Mouse (Mus musculus): ENCODE measurements at regions not wholly inside any gene's neighbourhood (a gene's known extent, or its start where the extent isn't known, plus 50 kb on each side); places are given as distances from the start of the nearest gene placed in this dataset.

GRCm38 (mm10) chr12:91929386-91930054 lies 80.6 kb upstream of the Sel1l start:
- no peak overlapping the region for H3K4me3 ChIP-seq (ENCODE audit: low read length)
- no peaks in the 10 kb centered on the region for H3K36me3 ChIP-seq (ENCODE audit: control insufficient read depth, insufficient read depth, low read length)
- H3K27me3 ChIP-seq (replicated peaks; ENCODE audit: control insufficient read depth, insufficient read depth, low read length) = no peaks in the 10 kb centered on the region
- H3K27ac ChIP-seq (ENCODE audit: low read length) = no peak overlapping the region
- no peak overlapping the region for H3K9ac ChIP-seq (ENCODE audit: low read depth, low read length)
- WGBS = 60% methylated on average over 7 of the region's 7 CpGs
- no peak for ATAC-seq
- H3K9me3 ChIP-seq (ENCODE audit: control insufficient read depth, low read length) = no peaks in the 10 kb centered on the region
- H3K4me2 ChIP-seq (ENCODE audit: low read depth, low read length) = no peak overlapping the region
- no peaks in the 10 kb centered on the region for H3K4me1 ChIP-seq (ENCODE audit: control insufficient read depth, insufficient read depth, low read length)

DNA sequence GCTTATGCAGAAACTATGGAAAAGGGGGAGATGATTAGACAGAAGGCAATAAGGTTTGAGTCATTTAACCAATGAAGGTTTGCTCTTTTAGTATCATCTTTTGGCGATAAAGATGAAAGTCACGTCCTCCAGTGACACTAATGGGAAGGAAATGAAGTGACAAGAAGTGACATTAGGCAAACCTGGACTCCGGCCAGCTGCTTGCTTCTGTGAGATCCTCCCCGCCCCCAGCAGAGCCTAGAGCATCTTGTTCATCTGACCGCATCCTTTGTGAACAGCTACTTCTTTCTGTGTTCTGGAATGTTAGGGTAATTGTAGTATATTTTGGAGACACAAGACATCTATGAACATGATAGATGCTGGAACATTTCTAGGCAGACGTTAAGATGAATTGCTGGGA lies 78.6 kb upstream of the Sel1l start:
- WGBS = 85% methylated on average over 6 of the region's 6 CpGs

GRCm38 (mm10) chr12:91915486-91915885 lies 66.5 kb upstream of the Sel1l start:
- Histone ChIP-seq H3K4me1 (ENCODE audit: control insufficient read depth, insufficient read depth, low read length) (no peaks in the 10 kb centered on the region), H3K4me2 (ENCODE audit: low read depth, low read length) (no peak overlapping the region), H3K27ac (ENCODE audit: low read length) (no peak overlapping the region), H3K9me3 (ENCODE audit: control insufficient read depth, low read length) (no peaks in the 10 kb centered on the region), H3K9ac (ENCODE audit: low read depth, low read length) (no peak overlapping the region), H3K4me3 (ENCODE audit: low read length) (no peak overlapping the region), H3K27me3 (replicated peaks; ENCODE audit: control insufficient read depth, insufficient read depth, low read length) (no peaks in the 10 kb centered on the region), H3K36me3 (ENCODE audit: control insufficient read depth, insufficient read depth, low read length) (no peaks in the 10 kb centered on the region)
- no peak for ATAC-seq
- 69% methylated on average over 3 of the region's 3 CpGs for WGBS

More for the DNA sequence above, 78.6 kb upstream of the Sel1l start:
- Histone ChIP-seq H3K4me2 (ENCODE audit: low read depth, low read length) (no peak overlapping the region), H3K9me3 (ENCODE audit: control insufficient read depth, low read length) (no peaks in the 10 kb centered on the region), H3K4me3 (ENCODE audit: low read length) (no peak overlapping the region), H3K27me3 (replicated peaks; ENCODE audit: control insufficient read depth, insufficient read depth, low read length) (no peaks in the 10 kb centered on the region), H3K9ac (ENCODE audit: low read depth, low read length) (no peak overlapping the region), H3K36me3 (ENCODE audit: control insufficient read depth, insufficient read depth, low read length) (no peaks in the 10 kb centered on the region), H3K4me1 (ENCODE audit: control insufficient read depth, insufficient read depth, low read length) (no peaks in the 10 kb centered on the region), H3K27ac (ENCODE audit: low read length) (no peak overlapping the region)
- ATAC-seq = no peak

GRCm38 (mm10) chr12:91910529-91910928 lies 61.6 kb upstream of the Sel1l start:
- H3K4me2 ChIP-seq (ENCODE audit: low read depth, low read length) = no peak overlapping the region
- no peaks in the 10 kb centered on the region for H3K4me1 ChIP-seq (ENCODE audit: control insufficient read depth, insufficient read depth, low read length)
- H3K4me3 ChIP-seq (ENCODE audit: low read length) = no peak overlapping the region
- no peaks in the 10 kb centered on the region for H3K36me3 ChIP-seq (ENCODE audit: control insufficient read depth, insufficient read depth, low read length)
- no peaks in the 10 kb centered on the region for H3K27me3 ChIP-seq (replicated peaks; ENCODE audit: control insufficient read depth, insufficient read depth, low read length)
- 37% methylated on average over 8 of the region's 8 CpGs for WGBS
- no peaks in the 10 kb centered on the region for H3K9me3 ChIP-seq (ENCODE audit: control insufficient read depth, low read length)
- H3K27ac ChIP-seq (ENCODE audit: low read length) = no peak overlapping the region
- ATAC-seq = no peak
- H3K9ac ChIP-seq (ENCODE audit: low read depth, low read length) = no peak overlapping the region

All from intestine, embryonic 16.5 days (tissue).